Mouse (Mus musculus) cerebellum, postnatal 14 days (tissue): ENCODE measurements at regions not wholly inside any gene's neighbourhood (a gene's known extent, or its start where the extent isn't known, plus 50 kb on each side); places are given as distances from the start of the nearest gene placed in this dataset.

Experiments used
- DNase-seq, 2 experiments: peaks; one replicate each; pipeline ENCODE4 v3.0.0; 2021; ENCODE audit warnings: mixed read lengths in 2 of 2

DNA sequence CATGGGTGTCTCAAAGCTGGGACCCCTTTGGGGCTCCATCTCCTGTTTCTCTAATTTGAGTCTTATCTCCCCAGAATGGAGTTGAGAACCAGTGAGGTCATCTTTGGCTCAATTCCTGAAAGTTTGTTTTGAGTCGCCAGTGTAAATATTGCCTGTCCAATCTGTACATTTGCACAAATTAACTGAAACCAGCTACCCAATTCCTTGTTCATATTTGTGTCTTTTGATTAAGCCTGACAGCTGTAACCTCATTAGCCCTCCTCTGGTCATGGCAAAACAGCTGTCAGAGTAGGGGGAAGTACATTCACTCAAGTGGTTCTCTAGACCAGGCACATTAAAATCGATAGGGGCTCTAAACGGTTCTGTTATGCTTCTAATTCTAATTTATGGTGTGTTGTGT is 177.0 kb downstream of the Rps12 start:
- peak in 1 of 2 experiments; percentile 15 for DNase-seq

- peak; percentile 25 to 38 for DNase-seq
Observed at GRCm38 (mm10) chr10:23609270-23609914, 177.7 kb downstream of the Rps12 start.

- no peak for DNase-seq
Observed at GRCm38 (mm10) chr10:23600701-23601100, 186.4 kb downstream of the Rps12 start.

- DNase-seq: no peak
Observed at GRCm38 (mm10) chr10:23595541-23595940, 191.5 kb downstream of the Rps12 start.

- DNase-seq: no peak
Observed at GRCm38 (mm10) chr10:23580230-23580629, 206.8 kb downstream of the Rps12 start.

DNA sequence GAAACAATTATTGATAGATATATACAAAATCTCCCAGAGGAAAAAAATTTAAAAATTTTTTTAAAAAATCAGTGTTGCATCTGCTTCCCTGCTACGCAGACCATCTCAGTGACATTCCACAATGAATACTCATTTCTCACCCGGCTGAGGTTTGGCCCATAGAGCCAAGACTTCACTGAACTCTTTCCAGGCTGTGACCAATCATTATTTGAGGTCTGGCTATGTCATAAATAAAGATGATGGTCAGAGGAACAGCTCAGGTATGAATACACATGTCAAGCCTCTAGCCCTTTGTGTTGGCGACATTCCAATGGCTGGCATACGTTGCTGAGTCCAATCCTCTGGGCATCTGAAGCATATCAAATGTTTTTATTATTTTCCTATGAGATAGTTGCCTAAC is 216.1 kb downstream of the Rps12 start:
- no peak for DNase-seq

GRCm38 (mm10) chr10:23569386-23569785 is 217.7 kb downstream of the Rps12 start:
- DNase-seq: no peak

- no peak for DNase-seq
Observed at GRCm38 (mm10) chr10:23562273-23562885, 211.8 kb upstream of the Eya4 start.

- no peak for DNase-seq
Observed at GRCm38 (mm10) chr10:23559980-23560658, 209.5 kb upstream of the Eya4 start.

DNA sequence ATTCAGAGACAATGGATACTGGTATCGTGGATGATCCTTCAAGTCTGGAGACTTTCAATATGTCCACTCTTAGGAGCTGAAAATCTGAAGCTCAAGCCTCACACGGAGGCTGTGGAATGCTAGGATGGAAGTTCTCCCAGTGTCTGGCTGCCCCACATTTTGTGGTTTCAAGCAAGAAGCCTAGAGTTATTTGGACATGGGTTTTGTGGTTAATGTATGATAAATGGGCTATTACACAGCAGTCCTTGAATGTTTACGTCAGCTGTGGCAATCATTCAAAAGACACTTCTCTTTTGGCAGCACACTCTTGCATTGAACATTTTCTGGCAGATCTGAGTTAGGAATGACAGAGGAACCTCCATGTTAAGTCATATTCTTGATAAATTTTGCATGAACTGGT is 207.2 kb upstream of the Eya4 start:
- DNase-seq: no peak

DNA sequence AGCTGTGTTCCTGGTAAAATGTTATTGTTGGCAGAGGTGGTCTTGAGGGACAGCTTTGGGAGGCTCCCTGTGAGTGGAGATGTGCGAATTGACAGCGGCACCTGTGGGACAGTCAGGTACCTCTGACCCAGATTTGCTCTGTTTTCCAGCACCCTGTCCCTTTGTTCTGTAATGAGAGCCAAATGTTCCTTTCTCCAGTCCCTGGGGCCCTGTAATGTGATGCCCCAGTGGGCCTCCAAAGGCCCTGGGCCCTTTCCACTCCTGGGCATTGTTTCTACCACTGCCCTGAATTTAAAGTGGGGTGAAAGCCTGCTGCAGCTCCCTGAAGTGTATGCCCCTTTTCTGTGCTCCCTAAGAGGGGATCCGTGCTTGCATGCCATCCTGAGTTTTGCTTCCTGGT is 198.6 kb upstream of the Eya4 start:
- no peak for DNase-seq

DNA sequence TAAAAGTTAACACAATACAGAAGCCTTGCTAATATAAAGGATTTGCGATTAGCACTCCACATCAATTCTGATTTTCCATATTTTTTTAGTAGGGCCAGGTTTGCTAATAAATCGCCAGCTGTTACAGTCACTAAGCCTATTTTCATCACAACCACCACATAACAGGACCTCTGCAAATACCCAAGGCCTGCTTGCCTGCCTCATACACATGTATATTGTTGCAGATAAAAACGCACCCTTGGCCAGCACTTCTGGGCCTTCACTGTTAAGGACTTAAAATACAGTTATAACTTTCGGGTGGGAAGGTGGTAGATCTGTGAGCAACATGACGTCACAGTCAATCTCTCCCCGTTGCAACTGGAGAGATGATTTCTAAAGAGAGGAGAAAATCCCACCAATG is 197.7 kb upstream of the Eya4 start:
- no peak for DNase-seq

DNA sequence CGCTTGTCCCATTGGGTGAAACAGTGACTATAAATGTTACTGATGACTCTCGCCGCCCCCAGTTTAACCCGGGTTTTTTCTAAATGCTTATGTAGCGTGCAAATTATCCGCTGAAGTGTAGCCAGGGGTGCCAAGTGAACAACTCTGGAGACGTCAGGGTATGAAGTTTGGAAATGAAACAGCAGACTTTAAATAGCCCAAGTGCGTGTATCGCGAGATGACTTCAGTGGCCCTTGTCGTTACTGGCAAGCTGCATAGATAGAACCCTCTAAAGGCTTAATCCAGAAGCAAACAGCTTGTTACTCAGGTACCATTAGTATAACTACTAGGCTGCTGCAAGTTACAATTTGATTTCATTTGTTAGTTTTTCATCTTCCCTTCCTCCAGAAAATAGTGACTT is 192.1 kb upstream of the Eya4 start:
- DNase-seq: no peak

GRCm38 (mm10) chr10:23541914-23542313 is 191.3 kb upstream of the Eya4 start:
- no peak for DNase-seq

DNA sequence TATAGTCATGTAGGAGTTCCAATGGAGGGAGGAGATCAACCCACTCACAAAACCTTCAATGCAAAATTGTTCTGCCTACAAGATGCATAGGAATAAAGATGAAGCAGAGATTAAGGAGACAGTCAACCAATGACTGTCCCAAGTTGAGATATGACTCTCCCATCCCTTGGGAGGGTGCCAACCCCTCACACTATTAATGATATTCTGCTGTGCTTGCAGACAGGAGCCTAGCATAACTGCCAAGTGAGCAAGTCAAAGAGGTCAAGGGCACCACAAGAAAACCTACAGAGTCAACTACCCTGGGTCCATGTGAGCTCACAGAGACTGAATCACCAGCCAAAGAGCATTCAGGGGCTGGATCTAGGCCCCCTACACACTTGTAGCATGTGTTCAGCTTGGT is 184.1 kb upstream of the Eya4 start:
- DNase-seq: no peak

DNA sequence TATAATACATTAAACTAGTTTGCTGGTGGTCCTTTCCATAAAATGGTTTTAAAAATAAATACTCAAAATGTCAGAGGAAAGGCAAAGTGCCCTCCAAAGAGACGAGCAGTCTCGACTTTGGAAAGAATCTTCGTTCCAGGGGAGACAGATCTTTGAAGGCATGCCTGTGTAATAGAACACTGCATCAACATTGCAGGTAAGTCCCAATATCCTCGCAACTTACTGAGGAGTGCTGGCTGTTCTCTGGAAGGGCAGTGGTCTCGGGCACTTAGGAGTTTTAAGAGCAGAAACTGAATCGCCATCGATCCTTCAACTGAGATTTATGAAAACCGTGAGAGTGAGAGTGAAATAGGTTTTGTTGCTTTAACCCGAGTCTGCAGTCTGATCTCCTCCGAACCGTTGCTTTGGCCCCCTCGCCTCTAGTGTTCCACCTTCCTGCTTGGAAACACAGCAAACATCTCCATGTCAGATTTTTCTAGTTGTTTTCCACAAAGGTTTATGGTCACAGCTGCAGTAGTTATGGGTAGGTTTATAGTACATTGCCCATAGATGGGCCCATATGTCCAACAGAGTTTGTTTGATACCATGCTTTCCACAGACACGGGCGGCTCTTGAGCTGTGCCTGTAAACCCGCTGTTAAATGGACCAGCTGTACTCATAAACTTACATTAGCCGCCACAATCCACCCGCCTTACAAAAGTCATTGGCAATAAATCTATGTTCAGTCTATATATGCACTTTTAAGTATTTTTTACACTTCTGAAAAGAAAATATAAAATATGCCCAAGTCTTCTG is 181.6 kb upstream of the Eya4 start:
- no peak for DNase-seq

DNA sequence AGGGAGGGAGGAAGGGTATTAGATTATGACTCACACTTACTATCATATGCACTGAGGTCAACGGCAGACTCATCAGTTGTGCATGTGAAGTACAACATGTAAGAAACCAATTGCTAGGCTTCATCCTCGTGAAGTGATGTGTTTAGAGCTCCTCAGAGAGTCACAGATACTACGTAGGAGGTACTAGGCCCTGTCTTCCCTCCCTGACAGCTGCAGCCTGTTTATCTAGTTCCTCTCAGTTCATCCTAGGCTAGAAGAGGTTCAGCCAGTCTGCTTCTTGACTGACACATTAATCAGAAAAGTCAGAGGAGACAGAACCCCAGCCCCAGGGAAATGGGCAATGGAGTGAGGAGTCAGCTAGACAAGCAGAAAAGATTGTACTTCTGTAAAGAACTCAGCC is 180.1 kb upstream of the Eya4 start:
- no peak for DNase-seq

DNA sequence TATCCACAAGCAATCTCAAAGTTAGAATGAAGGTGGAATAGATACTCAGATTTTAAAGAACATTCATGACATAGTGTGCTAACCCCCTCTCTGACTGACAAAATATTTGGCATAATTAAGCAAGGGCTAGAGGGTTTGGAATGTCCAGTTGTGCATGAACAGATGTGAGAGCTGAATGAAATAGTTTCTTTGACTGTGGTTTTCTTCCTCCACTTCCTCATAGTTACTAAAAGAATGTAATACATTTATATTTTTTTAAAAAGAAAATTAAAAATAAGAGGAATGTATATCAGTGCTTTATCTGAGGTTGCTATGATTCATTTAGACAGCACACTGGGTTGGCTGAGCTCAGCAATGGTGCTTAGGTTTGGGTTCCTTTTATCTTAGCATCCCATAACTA is 176.2 kb upstream of the Eya4 start:
- DNase-seq: no peak

- no peak for DNase-seq
Observed at GRCm38 (mm10) chr10:23522664-23523063, 172.1 kb upstream of the Eya4 start.

DNA sequence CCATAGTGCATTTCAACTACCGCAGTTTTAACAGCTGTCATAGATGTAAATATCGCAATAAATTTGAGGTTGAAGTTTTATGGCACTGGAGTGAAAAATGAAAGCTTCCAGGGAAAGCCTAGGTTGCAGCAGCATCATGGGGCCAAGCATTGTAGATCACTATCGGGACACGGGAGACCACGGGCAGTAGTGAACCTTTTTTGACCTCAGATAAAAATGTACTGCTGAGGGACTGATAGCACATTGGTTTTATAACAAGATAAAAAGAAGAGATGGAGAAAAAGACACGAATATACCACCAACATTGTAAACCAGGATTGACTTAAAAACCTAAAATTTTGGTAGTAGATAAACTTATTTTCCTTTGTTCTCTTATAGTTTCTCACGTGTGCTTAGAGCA is 143.1 kb upstream of the Eya4 start:
- DNase-seq: no peak

GRCm38 (mm10) chr10:23492971-23493370 is 142.4 kb upstream of the Eya4 start:
- no peak for DNase-seq

GRCm38 (mm10) chr10:23488996-23489395 is 138.4 kb upstream of the Eya4 start:
- no peak for DNase-seq

DNA sequence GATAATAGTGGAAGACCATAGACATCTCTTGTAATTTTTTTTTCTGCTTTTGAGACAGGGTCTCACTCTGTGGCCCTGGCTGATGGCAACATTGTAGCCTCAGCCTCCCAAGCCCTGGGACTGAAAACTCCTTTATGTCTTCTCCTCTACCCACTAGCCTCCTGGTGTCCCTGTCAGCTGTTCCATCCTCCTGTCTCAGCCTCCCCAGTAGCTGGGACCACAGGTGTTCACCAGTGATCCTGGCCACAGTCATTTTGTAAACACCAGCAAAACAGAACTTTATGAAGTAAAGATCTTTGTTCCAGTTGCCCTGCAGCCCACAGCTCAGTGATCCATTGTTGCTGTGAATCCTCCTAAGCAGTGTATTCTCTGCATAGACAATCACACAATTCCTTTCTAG is 129.9 kb upstream of the Eya4 start:
- no peak for DNase-seq

DNA sequence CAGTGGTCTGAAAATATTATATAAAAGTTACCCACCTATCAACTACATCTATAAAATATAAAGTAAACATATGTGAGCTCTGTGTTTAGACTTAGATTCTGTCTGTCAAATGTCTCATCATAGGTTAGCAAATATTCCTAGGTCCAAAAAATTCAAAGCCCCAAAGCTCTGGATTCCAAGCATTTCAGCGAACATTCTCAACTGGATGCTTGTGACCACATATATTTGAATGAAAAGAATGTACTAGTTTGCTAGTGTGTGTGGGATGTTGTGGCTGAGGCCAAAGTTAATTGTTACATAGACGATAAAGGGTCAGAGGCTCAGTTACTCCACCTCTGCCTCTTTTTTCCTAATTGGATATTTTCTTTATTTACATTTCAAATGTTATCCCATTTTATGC is 128.3 kb upstream of the Eya4 start:
- DNase-seq: no peak
